Mouse (Mus musculus) lung, postnatal 36 days (tissue): ENCODE measurements around the gene Usp24.
A peak's percentile ranks its signal among the peaks of the same experiment; 100 is the strongest.

Experiments
- DNase-seq: peaks from one replicate; pipeline ENCODE4 v3.0.0; 2022; ENCODE audit warnings: mixed read lengths

Gene Usp24

GRCm38 (mm10) chr4:106315921-106316350 lies at the start of gene Usp24:
TSS of gene Usp24 (plus strand) at chr4:106316213.
- DNase-seq, result peak; percentile 77

GRCm38 (mm10) chr4:106276937-106277336 lies 39.1 kb upstream of the Usp24 start:
- no peak for DNase-seq

- DNase-seq, result no peak
Measured at GRCm38 (mm10) chr4:106279177-106279576, 36.8 kb upstream of the Usp24 start.

- DNase-seq, result no peak
Measured at GRCm38 (mm10) chr4:106281128-106281491, 34.9 kb upstream of the Usp24 start.

- DNase-seq, result peak; percentile 67
Measured at GRCm38 (mm10) chr4:106281492-106282122, 34.4 kb upstream of the Usp24 start.

GRCm38 (mm10) chr4:106282123-106282510 lies 33.9 kb upstream of the Usp24 start:
- DNase-seq, result no peak

- DNase-seq, result no peak
Measured at GRCm38 (mm10) chr4:106286958-106287743, 28.9 kb upstream of the Usp24 start.

GRCm38 (mm10) chr4:106290201-106290600 lies 25.8 kb upstream of the Usp24 start:
- DNase-seq, result no peak

GRCm38 (mm10) chr4:106292823-106293222 lies 23.2 kb upstream of the Usp24 start:
- DNase-seq, result no peak

- no peak for DNase-seq
Measured at GRCm38 (mm10) chr4:106293378-106294090, 22.5 kb upstream of the Usp24 start.

GRCm38 (mm10) chr4:106295696-106296095 lies 20.3 kb upstream of the Usp24 start:
- DNase-seq, result no peak

- no peak for DNase-seq
Measured at GRCm38 (mm10) chr4:106296412-106297086, 19.5 kb upstream of the Usp24 start.

GRCm38 (mm10) chr4:106301346-106301745 lies 14.7 kb upstream of the Usp24 start:
- DNase-seq, result no peak

- no peak for DNase-seq
Measured at GRCm38 (mm10) chr4:106308090-106308489, 7.9 kb upstream of the Usp24 start.

- no peak for DNase-seq
Measured at GRCm38 (mm10) chr4:106312651-106313050, 3.4 kb upstream of the Usp24 start.

- DNase-seq, result no peak
Measured at GRCm38 (mm10) chr4:106313070-106313469, 2.9 kb upstream of the Usp24 start.

- no peak for DNase-seq
Measured at GRCm38 (mm10) chr4:106313874-106314273, 2.1 kb upstream of the Usp24 start.

GRCm38 (mm10) chr4:106314291-106314690 lies 1.7 kb upstream of the Usp24 start:
- DNase-seq, result no peak

GRCm38 (mm10) chr4:106316351-106317178 lies 552 bp downstream of the Usp24 start:
- DNase-seq, result peak; percentile 38

- DNase-seq, result no peak
Measured at GRCm38 (mm10) chr4:106317179-106318055, 1.4 kb downstream of the Usp24 start.

- DNase-seq, result no peak
Measured at GRCm38 (mm10) chr4:106318208-106318607, 2.2 kb downstream of the Usp24 start.
